Mouse (Mus musculus): ENCODE measurements around the gene Gm14139.
"Not testable (repeated sequence)": the region's sequence is repeated elsewhere in the genome, so short reads cannot be mapped to it uniquely, and the experiment has no call there.

Gene Gm14139

DNA sequence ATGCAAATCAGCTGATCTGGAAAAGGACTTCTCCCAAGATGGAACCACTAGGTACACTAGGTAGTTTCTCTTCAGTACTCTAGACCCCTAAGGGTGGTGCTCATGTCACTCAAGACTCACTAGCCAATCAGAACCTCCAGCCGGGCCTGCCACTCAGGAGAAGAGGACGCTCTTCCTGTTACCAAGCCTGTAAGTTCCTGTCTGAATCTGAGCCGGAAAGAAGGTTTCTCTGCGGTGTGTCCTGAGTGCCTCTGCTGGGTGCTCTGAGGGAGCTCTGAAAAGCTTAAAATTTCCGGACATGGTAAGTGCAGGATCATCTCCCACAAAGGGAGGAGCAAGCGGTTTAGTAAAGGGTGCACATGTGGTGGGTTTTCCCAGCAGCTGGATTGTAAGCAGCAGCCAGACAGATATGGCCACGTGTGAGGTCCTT is at the start of gene Gm14139:
Gene Gm14139, plus strand, starts transcription at position 186 of the 430 bp plus-strand sequence.
- peak; percentile 63 for DNase-seq (ENCODE audit: low read depth)

DNA sequence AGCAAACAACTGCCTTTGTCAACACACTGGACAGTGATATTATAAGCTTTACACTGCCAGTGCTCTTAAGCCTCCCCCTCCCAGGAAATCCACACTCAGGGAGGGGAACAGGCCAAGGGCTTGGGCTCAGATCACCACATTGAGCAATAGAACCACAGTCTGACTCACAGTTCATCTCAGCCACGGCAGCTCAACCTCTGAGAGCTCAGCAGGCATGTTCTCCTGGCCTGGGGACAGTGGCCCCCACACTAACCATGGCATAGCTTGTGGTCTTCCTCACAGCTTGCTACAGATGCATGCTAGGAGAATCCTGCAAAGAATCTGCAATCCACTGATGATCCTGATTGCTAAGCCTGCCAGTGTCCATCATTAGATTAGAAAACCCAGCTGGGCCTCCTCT is 49.6 kb upstream of the Gm14139 start:
- DNase-seq (ENCODE audit: low read depth), result peak; percentile 6

DNA sequence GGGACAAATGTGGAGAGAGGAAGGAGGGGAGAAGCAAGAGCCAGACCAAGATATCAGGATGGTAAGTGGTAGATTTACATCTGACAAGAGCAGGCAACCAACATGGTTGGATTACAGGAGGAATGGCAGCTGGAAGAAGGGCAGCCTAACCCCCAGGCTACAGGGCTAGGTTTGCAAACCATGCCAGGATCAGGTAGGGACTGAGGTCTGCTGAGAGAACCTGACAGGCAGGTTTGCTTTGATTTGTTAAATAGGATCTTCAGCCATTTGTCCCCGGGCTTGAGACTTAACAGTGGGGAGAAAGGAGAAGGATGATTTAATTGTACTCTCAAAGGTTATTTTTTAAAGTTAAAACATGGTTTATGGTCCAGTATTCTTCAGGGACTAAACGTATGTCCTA is 48.8 kb upstream of the Gm14139 start:
- DNase-seq (ENCODE audit: low read depth), result no peak

DNA sequence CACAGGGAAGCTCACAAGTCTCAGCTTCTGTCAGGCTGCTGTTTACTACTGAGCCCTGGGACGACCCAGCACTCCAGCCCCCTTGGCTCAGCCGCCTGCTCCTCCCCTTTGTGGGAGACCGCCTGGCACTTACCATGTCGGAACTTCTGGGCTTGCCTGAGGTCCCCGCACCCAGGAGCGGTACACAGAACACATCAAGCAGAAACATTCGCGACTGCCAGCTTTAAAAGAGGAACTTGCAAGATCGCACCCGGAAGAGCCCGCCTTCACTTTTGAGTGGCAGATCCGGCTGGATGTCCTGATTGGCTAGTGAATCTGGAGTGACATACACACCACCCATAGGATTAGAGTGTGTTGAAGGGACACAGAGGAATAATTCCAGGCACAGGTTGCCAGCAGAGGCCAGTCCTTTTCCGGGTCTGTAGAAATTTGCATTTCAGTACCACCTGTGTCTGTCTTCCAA is 45.1 kb upstream of the Gm14139 start, which contains the start of gene Zfp120:
Gene Zfp120, minus strand, starts transcription at position 274 of the 463 bp plus-strand sequence.
- peak; percentile 95 for DNase-seq (ENCODE audit: low read depth)

DNA sequence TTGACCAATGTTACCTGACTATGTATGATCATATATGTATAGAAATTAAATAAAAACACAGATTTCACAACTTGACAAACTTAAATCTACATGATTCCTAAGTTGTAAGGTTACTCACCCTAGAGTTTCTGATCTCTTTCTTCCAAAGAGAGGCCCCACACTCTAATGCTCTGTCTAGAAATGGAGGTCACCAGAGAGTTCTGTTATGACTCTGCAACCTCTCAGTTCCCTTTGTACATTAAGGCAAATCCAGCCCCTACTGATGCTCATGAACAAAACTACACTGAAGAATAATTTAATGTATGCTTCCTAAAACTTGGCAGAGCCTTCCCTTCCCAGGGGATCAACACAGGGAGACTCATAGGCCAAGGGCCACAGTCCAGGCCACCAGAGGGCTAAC is 14.9 kb upstream of the Gm14139 start:
- DNase-seq (ENCODE audit: low read depth), result no peak

DNA sequence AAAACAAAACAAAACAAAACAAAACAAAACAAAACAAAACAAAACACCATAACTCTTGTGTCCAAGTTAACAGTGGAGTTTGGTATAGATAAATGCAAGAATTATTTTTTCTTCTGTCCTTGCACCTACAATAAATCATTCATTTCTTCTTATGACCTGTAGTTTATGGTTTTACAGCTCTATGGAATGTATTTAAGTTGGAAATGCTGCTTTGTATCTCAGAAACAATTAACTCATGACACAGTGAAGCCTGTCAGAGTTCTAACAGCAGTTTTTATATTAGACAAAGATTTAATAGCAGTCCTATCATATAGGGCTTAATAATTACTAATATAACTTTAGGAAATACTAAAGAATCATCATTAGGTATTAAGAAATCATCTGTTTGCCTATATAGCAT is 7.7 kb upstream of the Gm14139 start:
- DNase-seq (ENCODE audit: low read depth), result no peak

DNA sequence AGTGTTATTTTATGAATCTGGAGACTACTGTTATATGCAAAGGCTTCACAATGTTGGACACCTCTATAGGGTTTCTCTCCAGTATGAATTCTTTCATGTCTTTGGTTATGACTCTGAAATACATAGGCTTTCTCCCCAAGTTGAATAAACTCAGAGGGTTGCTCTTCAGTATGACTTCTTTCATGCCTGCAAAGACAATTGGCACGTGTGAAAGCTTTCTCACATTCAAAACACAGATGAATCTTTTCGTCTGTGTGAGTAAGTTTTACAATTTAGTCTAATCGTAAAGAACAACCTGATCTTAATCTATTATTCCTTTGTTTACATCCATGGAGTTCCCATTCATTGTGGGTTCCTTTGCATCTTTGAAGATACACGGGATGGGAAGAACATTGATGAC is 2.0 kb upstream of the Gm14139 start, which contains the start of gene Gm10770:
Gene Gm10770, minus strand, starts transcription at position 101 of the 400 bp plus-strand sequence.
- not testable (repeated sequence) for DNase-seq (ENCODE audit: low read depth)

DNA sequence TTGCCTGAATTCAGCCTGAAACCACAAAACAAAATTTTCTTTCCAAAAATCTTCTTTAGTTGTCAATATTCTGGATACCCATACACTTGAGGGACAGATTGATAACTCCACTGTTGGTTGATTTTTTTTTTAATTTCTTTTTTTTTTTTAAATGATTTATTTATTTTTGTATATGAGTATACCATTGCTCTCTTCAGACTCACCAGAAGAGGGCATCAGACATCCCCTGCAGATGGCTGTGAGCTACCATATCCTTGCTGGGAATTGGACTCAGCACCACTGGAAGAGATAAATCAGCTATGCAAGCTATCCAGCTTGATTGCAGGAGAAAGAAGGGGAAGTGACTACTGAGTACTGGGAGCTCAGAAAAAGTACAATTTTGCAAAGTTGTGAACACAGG is 509 bp upstream of the Gm14139 start:
- peak; percentile 60 for DNase-seq (ENCODE audit: low read depth)

DNA sequence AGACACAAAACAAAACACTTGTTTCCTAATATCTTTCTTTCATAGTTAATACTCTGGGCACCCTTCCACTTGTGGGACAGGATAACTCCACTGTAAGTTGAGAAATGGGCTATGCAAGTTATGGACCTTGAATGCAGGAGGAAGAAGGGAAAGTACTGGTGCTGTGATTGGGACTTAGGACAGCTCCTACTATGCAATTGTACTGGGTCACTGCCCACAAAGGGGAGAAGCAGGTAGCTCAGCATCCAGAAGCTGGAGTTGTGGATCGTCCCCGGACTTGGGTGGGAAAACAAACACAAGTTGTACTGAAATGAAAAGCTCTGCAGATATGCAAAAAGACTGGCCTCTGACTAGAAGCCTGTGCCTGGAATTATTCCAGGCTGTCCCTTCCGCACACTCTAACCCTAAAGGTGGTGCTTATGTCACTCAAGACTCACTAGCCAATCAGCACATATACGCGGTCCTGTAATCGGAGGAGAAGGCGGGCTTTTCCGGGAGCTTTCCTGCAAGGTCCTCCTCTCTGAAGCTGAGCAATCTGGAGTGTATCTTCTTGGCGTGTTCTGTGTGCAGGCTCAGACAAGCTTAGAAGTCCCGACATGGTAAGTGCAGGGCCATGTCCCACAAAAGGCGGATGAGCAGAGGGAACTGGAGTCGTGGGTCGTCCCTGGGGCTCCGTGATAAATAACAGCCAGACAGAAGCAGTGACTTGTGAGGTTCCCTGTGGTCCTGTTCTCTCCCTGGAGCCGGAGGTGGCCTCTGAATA is 36.2 kb downstream of the Gm14139 start, which contains the start of gene Zfp937:
Gene Zfp937, plus strand, starts transcription at position 474 of the 763 bp plus-strand sequence.
- DNase-seq (ENCODE audit: low read depth), result peak; percentile 85

DNA sequence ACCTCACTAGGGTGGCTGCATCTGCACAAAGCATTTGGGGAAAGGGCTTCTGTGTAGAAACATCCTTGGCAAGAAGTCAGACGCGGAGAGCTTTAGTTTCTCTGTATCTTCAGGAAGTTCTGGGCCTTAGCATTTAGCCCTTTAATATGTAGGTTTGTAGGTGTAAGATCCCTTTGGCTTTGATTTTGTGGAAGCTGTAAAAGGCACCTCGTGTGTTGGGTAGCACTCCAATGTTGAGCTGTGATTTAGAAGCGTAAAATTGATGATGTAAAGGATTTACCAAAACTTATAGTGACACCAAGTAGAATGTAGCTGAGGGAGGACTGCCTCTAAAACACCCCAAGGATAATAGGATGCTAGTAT is 36.8 kb downstream of the Gm14139 start:
- not testable (repeated sequence) for DNase-seq (ENCODE audit: low read depth)

DNA sequence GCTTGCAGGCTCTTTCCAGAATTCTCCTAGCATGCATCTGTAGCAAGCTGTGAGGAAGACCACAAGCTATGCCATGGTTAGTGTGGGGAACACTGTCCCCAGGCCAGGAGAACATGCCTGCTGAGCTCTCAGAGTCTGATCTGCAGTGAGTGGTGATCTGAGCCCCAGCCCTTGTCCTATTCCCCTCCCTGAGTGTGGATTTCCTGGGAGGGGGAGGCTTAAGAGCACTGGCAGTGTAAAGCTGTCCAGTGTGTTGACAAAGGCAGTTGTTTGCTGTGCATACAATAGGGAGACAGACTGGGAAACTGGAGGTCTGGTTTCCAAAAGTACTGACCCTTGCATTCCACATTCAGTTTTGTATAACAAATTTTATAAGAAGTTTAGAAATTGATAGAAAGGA is 41.7 kb downstream of the Gm14139 start:
- DNase-seq (ENCODE audit: low read depth), result not testable (repeated sequence)

Measured in NIH3T3 (cell line).